Mouse (Mus musculus) olfactory bulb, adult 2 months (tissue): Measurements from ENCODE around the gene Ywhae. TPM values are rescaled to one million over a fixed set of nuclear protein-coding genes. Genes with fewer than 3 reads are reported as not detected.

Experiments used
- H3K27ac ChIP-seq: fragments of 200-500 bp; 2 replicates; pipeline ENCODE4 v1.5.1; 2012; ENCODE audit warnings: low read depth, low read length; ENCODE audit not compliant: insufficient read depth
- H3K4me1 ChIP-seq: fragments of 200-500 bp; 2 replicates; pipeline ENCODE4 v1.6.1; 2012; ENCODE audit warnings: low read length; ENCODE audit not compliant: control insufficient read depth, insufficient read depth
- H3K4me3 ChIP-seq: fragments of 200-500 bp; 2 replicates; pipeline ENCODE4 v1.5.1; 2012; ENCODE audit warnings: mild to moderate bottlenecking, low read depth, low read length, moderate library complexity; ENCODE audit not compliant: insufficient read depth
- CTCF ChIP-seq: fragments of 200-500 bp; IDR thresholded peaks from 2 replicates; pipeline ENCODE4 v1.5.1; 2012; ENCODE audit warnings: low read depth, mild to moderate bottlenecking, low read length, moderate library complexity; ENCODE audit not compliant: insufficient read depth
- POLR2A ChIP-seq: fragments of 200-500 bp; IDR thresholded peaks from 2 replicates; pipeline ENCODE4 v1.6.1; 2012; ENCODE audit warnings: mild to moderate bottlenecking, low read depth, low read length, moderate library complexity; ENCODE audit not compliant: insufficient read depth
- WGBS: fragments of 180-500 bp; shearing (Covaris S2); methylation state at CpG from one replicate; pipeline ENCODE4 v1.1.7; 2018; 5-methylcytosine and 5-hydroxymethylcytosine counted together
- polyA plus RNA-seq: library from polyadenylated mRNA; stranded (reverse); fragments of >200 nt; gene quantifications from 2 replicates; pipeline ENCODE4 v1.2.4, GENCODE M21; 2012; ENCODE audit warnings: low replicate concordance; ENCODE audit not compliant: missing spikeins, insufficient read depth, insufficient read length

Gene Ywhae
- polyA plus RNA-seq, 1 experiment, result 855 TPM

DNA sequence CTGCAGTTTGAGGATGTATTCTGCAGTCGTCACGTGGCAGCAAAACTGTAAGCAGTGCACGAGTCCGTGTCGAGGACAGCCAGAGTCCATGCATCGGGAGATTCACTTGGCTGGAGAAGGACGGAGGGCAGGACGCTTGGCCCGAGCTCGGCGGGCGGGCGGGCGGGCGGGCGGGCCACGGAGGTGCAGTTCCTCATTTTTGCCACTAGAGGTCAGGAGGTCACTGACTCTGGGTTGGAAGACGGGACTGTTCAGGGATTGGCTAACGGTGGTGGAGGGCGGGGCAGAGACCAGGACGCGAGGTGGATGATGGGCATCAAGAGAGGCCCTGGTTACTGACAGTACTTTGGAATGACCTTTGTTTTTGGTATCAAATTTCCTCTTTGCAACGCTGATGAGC, 36.5 kb downstream of the Ywhae start:
- no peak overlapping the region for H3K27ac ChIP-seq
- TF ChIP-seq CTCF, result no peak; the same call in 1 of the 2 replicates
- WGBS, result under 1% methylated on average over 23 of the region's 23 CpGs
- peaks cover 2% of the 10 kb centered on the region; the same call in 1 of the 2 replicates for H3K4me1 ChIP-seq
- peak overlapping the region; percentile 38 for H3K4me3 ChIP-seq

DNA sequence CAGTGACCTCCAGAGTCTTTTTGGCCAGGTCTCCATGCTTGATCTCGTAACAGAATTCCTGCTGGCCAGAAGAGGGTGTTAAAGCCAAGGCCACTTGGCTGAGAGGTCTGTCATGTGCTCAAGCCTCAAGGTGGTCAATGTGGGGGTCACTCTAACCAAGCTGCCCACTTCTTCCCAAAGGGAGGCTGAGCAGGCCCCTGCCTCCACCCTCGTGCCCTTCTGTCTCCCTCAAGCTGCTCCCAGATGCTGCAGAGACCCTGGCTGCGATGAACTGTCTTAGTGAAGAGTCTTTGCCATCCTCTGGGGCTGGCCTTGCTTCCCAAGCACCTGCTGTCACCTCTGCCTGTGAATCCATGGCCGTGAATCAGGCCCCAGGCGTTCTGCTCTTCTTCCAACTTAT, 39.9 kb downstream of the Ywhae start:
- no peak overlapping the region for H3K27ac ChIP-seq
- H3K4me1 ChIP-seq, result peaks cover 2% of the 10 kb centered on the region; the same call in 1 of the 2 replicates
- 81% methylated on average over 5 of the region's 5 CpGs for WGBS
- TF ChIP-seq POLR2A, result no peak
- no peak for TF ChIP-seq CTCF
- no peak overlapping the region for H3K4me3 ChIP-seq

DNA sequence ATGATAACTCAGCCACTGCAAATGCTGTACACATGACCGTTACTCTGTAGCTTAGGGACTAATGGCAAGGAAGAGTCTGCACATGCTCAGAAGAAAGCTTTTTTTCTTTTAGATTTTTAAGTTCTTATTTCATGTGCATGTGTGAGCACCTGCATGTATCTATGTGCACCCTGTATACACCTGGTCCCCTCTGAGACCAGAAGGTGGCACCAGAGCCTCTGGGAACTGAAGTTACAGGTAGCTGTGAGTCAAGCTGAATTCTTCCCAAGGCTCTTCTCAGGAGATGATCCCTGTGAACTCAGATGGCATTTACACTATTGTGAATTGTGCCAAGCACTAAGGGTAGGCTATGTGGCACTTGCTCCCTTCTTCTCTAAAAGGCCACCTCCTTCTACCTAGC, 43.2 kb downstream of the Ywhae start:
- TF ChIP-seq CTCF (no peak), POLR2A (no peak)
- WGBS, result 85% methylated on average over 1 of the region's 1 CpGs
- H3K4me1 ChIP-seq, result no peaks in the 10 kb centered on the region

GRCm38 (mm10) chr11:75781919-75782318, 49.2 kb downstream of the Ywhae start:
- peak; percentile 71 for TF ChIP-seq CTCF
- no peak for TF ChIP-seq POLR2A
- no peak overlapping the region for H3K27ac ChIP-seq
- 25% methylated on average over 6 of the region's 6 CpGs for WGBS
- no peak overlapping the region for H3K4me3 ChIP-seq
- no peaks in the 10 kb centered on the region for H3K4me1 ChIP-seq

More for the DNA sequence above, 43.2 kb downstream of the Ywhae start:
- H3K4me3 ChIP-seq, result no peak overlapping the region
- H3K27ac ChIP-seq, result no peak overlapping the region

GRCm38 (mm10) chr11:75783799-75784198, 51.1 kb downstream of the Ywhae start:
- no peak overlapping the region for H3K27ac ChIP-seq
- H3K4me1 ChIP-seq, result no peaks in the 10 kb centered on the region
- WGBS, result 87% methylated on average over 5 of the region's 5 CpGs
- TF ChIP-seq CTCF (no peak), POLR2A (no peak)
- no peak overlapping the region for H3K4me3 ChIP-seq

DNA sequence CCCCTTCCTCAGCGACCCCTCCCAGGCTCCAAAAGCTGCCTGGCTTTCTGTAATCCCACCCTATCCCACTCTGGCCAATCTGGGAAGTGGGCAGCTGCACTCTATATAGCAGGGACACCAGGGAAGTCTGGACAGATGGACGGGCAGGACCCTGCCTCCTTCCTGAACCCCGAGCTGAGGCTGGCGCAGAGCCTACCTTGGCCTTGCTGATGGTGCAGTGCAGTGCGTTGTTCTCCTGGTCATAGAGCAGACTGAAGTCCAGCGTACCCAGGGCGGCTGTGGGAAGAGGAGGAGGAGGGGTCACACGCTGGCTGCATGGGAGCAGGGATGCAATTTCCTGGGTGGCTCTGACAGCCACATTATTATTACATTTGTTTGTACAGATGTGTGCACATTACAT, 53.2 kb downstream of the Ywhae start:
- TF ChIP-seq CTCF (no peak), POLR2A (no peak)
- Histone ChIP-seq H3K27ac (no peak overlapping the region), H3K4me3 (no peak overlapping the region), H3K4me1 (no peaks in the 10 kb centered on the region)
- 82% methylated on average over 8 of the region's 8 CpGs for WGBS

- 82% methylated on average over 5 of the region's 5 CpGs for WGBS
Measured at GRCm38 (mm10) chr11:75792535-75792934, 59.9 kb downstream of the Ywhae start.

DNA sequence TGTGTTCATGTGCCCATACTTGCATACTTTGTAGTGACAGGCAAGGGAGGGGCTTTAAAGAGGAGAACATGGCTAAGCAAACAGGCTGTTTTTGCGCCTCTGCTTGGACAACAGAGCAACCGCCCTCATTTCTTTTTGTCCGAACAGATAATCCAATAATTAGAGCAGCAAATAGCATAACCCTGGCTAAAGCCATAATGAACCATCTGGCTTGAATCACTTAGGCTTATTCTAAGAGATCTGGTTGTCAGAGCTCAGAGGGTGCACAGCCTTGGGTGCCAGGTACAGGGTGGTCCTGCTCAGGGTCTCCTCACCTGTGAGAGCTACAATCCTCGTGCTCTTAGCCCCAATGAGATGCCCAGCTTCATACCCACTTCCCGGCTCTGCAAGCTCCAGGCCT, 60.7 kb downstream of the Ywhae start:
- peaks cover 9% of the 10 kb centered on the region; the same call in 1 of the 2 replicates for H3K4me1 ChIP-seq
- WGBS, result 82% methylated on average over 5 of the region's 5 CpGs
- H3K27ac ChIP-seq, result no peak overlapping the region
- TF ChIP-seq POLR2A (no peak), CTCF (no peak)
- H3K4me3 ChIP-seq, result no peak overlapping the region

More at GRCm38 (mm10) chr11:75792535-75792934, 59.9 kb downstream of the Ywhae start:
- Histone ChIP-seq H3K4me1 (peaks cover 9% of the 10 kb centered on the region; the same call in 1 of the 2 replicates), H3K27ac (no peak overlapping the region), H3K4me3 (no peak overlapping the region)
- TF ChIP-seq POLR2A (no peak), CTCF (no peak)

GRCm38 (mm10) chr11:75794602-75795320, 62.1 kb downstream of the Ywhae start:
- no peak for TF ChIP-seq CTCF
- no peak for TF ChIP-seq POLR2A
- H3K4me3 ChIP-seq, result peak overlapping the region; percentile 57
- H3K27ac ChIP-seq, result no peak overlapping the region
- 14% methylated on average over 45 of the region's 45 CpGs for WGBS
- H3K4me1 ChIP-seq, result peaks cover 9% of the 10 kb centered on the region; the same call in 1 of the 2 replicates
